Mouse (Mus musculus): Measurements from ENCODE around the gene Ndufa4l2.

Gene Ndufa4l2

GRCm38 (mm10) chr10:127509837-127510701 lies 4.7 kb upstream of the Ndufa4l2 start:
- peak; percentile 70 for DNase-seq (ENCODE audit: low read depth, low spot score)

GRCm38 (mm10) chr10:127510895-127511617 lies 3.7 kb upstream of the Ndufa4l2 start:
- DNase-seq (ENCODE audit: low read depth, low spot score) = no peak

GRCm38 (mm10) chr10:127511634-127512306 lies 3.0 kb upstream of the Ndufa4l2 start:
- no peak for DNase-seq (ENCODE audit: low read depth, low spot score)

GRCm38 (mm10) chr10:127512307-127512666 lies 2.5 kb upstream of the Ndufa4l2 start:
- no peak for DNase-seq (ENCODE audit: low read depth, low spot score)

- DNase-seq (ENCODE audit: low read depth, low spot score) = peak; percentile 91
These were observed 2.0 kb upstream of the Ndufa4l2 start for GRCm38 (mm10) chr10:127512813-127513212.

GRCm38 (mm10) chr10:127513501-127514091 lies 1.2 kb upstream of the Ndufa4l2 start:
- DNase-seq (ENCODE audit: low read depth, low spot score) = no peak

GRCm38 (mm10) chr10:127514111-127514698 lies 562 bp upstream of the Ndufa4l2 start:
- DNase-seq (ENCODE audit: low read depth, low spot score) = no peak

- no peak for DNase-seq (ENCODE audit: low read depth, low spot score)
These were observed 660 bp downstream of the Ndufa4l2 start for GRCm38 (mm10) chr10:127515271-127515982.

GRCm38 (mm10) chr10:127515983-127516459 lies 1.3 kb downstream of the Ndufa4l2 start:
- DNase-seq (ENCODE audit: low read depth, low spot score) = no peak

- no peak for DNase-seq (ENCODE audit: low read depth, low spot score)
These were observed 2.0 kb downstream of the Ndufa4l2 start for GRCm38 (mm10) chr10:127516576-127517260.

- DNase-seq (ENCODE audit: low read depth, low spot score) = no peak
These were observed 3.2 kb downstream of the Ndufa4l2 start for GRCm38 (mm10) chr10:127517941-127518340.

GRCm38 (mm10) chr10:127519041-127519701 lies 4.4 kb downstream of the Ndufa4l2 start:
- DNase-seq (ENCODE audit: low read depth, low spot score) = no peak

GRCm38 (mm10) chr10:127519903-127520713 lies 5.3 kb downstream of the Ndufa4l2 start:
- DNase-seq (ENCODE audit: low read depth, low spot score) = no peak

GRCm38 (mm10) chr10:127520714-127521357 lies 6.1 kb downstream of the Ndufa4l2 start:
- DNase-seq (ENCODE audit: low read depth, low spot score) = no peak

- DNase-seq (ENCODE audit: low read depth, low spot score) = no peak
These were observed 6.9 kb downstream of the Ndufa4l2 start for GRCm38 (mm10) chr10:127521611-127522080.

GRCm38 (mm10) chr10:127522088-127522581 lies 7.4 kb downstream of the Ndufa4l2 start, which contains the start of gene Shmt2:
Gene Shmt2 (minus strand): TSS chr10:127522444.
- peak; percentile 87 for DNase-seq (ENCODE audit: low read depth, low spot score)

GRCm38 (mm10) chr10:127524646-127525255 lies 10.0 kb downstream of the Ndufa4l2 start:
- no peak for DNase-seq (ENCODE audit: low read depth, low spot score)
